Mouse (Mus musculus) heart, adult 18-20 months (tissue): ENCODE measurements around the gene Lrrc8e. TPM values are rescaled to one million over a fixed set of nuclear protein-coding genes. Genes with fewer than 3 reads are reported as not detected.

Experiments used
- DNase-seq, 2 experiments: peaks; one replicate each; pipeline ENCODE4 v3.0.0; 2021 to 2022; ENCODE audit warnings: mixed read lengths in 1 of 2
- total RNA-seq, 2 experiments: library from RNA; stranded (reverse); gene quantifications; 2 replicates each; pipeline ENCODE4 v1.2.3; 2021

The Lrrc8e gene
- total RNA-seq, 2 experiments from 2014 or later = 0.21 to 1.3 TPM

GRCm38 (mm10) chr8:4257350-4257749 is 30.7 kb downstream of the Lrrc8e start:
- no peak for DNase-seq

- DNase-seq = peak; percentile 50 to 69
Measured at GRCm38 (mm10) chr8:4258233-4258632, 31.6 kb downstream of the Lrrc8e start.

- peak in 1 of 2 experiments; percentile 37 for DNase-seq
Measured at GRCm38 (mm10) chr8:4258678-4259077, 32.1 kb downstream of the Lrrc8e start.

- DNase-seq = peak; percentile 96
Measured at GRCm38 (mm10) chr8:4259125-4259804, 32.6 kb downstream of the Lrrc8e start, which contains the start of gene Ctxn1. Ctxn1 (minus strand) TSS chr8:4259274.

- no peak for DNase-seq
Measured at GRCm38 (mm10) chr8:4259805-4260170, 33.2 kb downstream of the Lrrc8e start.

- DNase-seq = no peak
Measured at GRCm38 (mm10) chr8:4263105-4263791, 36.6 kb downstream of the Lrrc8e start.

- no peak for DNase-seq
Measured at GRCm38 (mm10) chr8:4265160-4265914, 38.7 kb downstream of the Lrrc8e start.

- DNase-seq = no peak
Measured at GRCm38 (mm10) chr8:4267627-4268026, 41.0 kb downstream of the Lrrc8e start.

- DNase-seq = no peak
Measured at GRCm38 (mm10) chr8:4269609-4270008, 43.0 kb downstream of the Lrrc8e start.

GRCm38 (mm10) chr8:4275275-4276110 is 48.9 kb downstream of the Lrrc8e start, which contains the start of gene Timm44:
Timm44 (minus strand) TSS chr8:4275913.
- DNase-seq = peak; percentile 97

- DNase-seq = no peak
Measured at GRCm38 (mm10) chr8:4276111-4276465, 49.5 kb downstream of the Lrrc8e start.

Other genes starting within 250 kb of the Lrrc8e start
- 1 to 10 TPM in 1 of 2 experiments, under 1 TPM in 1; 0.95 to 1.4 TPM for gene Cd209f, start 121.0 kb upstream of the Lrrc8e start, total RNA-seq
- under 1 TPM; 0.37 to 0.64 TPM for gene Cd209g, start 92.7 kb upstream of the Lrrc8e start, total RNA-seq
- gene Evi5l, start 60.3 kb upstream of the Lrrc8e start, total RNA-seq = 10 to 100 TPM; 24.1 to 26.3 TPM
- under 1 TPM; 0.07 to 0.10 TPM for gene Prr36, start 9.4 kb upstream of the Lrrc8e start, total RNA-seq
- 10 to 100 TPM; 65.1 to 66.5 TPM for gene Map2k7, start 11.9 kb downstream of the Lrrc8e start, total RNA-seq
- gene Gm49320, start 12.0 kb downstream of the Lrrc8e start, total RNA-seq = under 1 TPM in 1 of 2 experiments, not detected in 1; 0.31 TPM
- 1 to 10 TPM; 1.7 TPM for gene Tgfbr3l, start 21.4 kb downstream of the Lrrc8e start, total RNA-seq
- gene Snapc2, start 26.3 kb downstream of the Lrrc8e start, total RNA-seq = 10 to 100 TPM; 16.5 to 21.0 TPM
- under 1 TPM; 0.37 to 0.69 TPM for gene Ctxn1, start 32.4 kb downstream of the Lrrc8e start, total RNA-seq
- gene Timm44, start 49.1 kb downstream of the Lrrc8e start, total RNA-seq = 100 to 1,000 TPM; 102 to 106 TPM
- gene Ccl25, start 98.4 kb downstream of the Lrrc8e start, total RNA-seq = 1 to 10 TPM; 2.7 to 3.1 TPM
- gene Elavl1, start 98.6 kb downstream of the Lrrc8e start, total RNA-seq = 10 to 100 TPM; 56.9 to 57.7 TPM